Mouse (Mus musculus) liver, embryonic 14.5 days (tissue): ENCODE measurements around the gene Serpina3n. TPM values are rescaled to one million over a fixed set of nuclear protein-coding genes. Genes with fewer than 3 reads are reported as not detected.
"Not testable (repeated sequence)": the region's sequence is repeated elsewhere in the genome, so short reads cannot be mapped to it uniquely, and the experiment has no call there.

ENCODE experiments used
- ATAC-seq: fragments of 200-750 bp; cut with Nextera tagmentation; 2 replicates; pipeline ENCODE4 v1.8.0; 2017; ENCODE audit warnings: moderate number of reproducible peaks, mild to moderate bottlenecking, moderate library complexity; ENCODE audit not compliant: insufficient read depth
- DNase-seq, 3 experiments: peaks; one replicate each; pipeline ENCODE4 v3.0.0-alpha.2; 2012 to 2013; ENCODE audit warnings: low read depth in 3 of 3, low spot score in 3 of 3
- H3K27ac ChIP-seq: fragments of 300-500 bp; sonication (generic); 2 replicates; pipeline ENCODE4 v1.5.1; 2014; ENCODE audit warnings: moderate library complexity, mild to moderate bottlenecking, control low read depth, inconsistent platforms
- H3K27me3 ChIP-seq: fragments of 300-500 bp; sonication (generic); 2 replicates; pipeline ENCODE4 v1.6.1; 2014; ENCODE audit warnings: mild to moderate bottlenecking, low read length, moderate library complexity; ENCODE audit not compliant: control insufficient read depth, insufficient read depth
- H3K36me3 ChIP-seq: fragments of 300-500 bp; sonication (generic); replicated peaks from 2 replicates; pipeline ENCODE4 v1.6.1; 2014; ENCODE audit warnings: low read depth; ENCODE audit not compliant: control insufficient read depth, insufficient read depth
- H3K4me1 ChIP-seq, 2 experiments: fragments of 200-500 bp in 1 of 2; fragments of 300-500 bp in 1 of 2; sonication (generic) in 1 of 2; replicated peaks; 2 replicates each; pipeline ENCODE4 v1.6.1; 2012 to 2014; ENCODE audit warnings: antibody characterized with exemption in 1 of 2, inconsistent platforms in 1 of 2, low read length in 1 of 2; ENCODE audit not compliant: control insufficient read depth in 2 of 2, insufficient read depth in 2 of 2
- H3K4me2 ChIP-seq: fragments of 300-500 bp; sonication (generic); 2 replicates; pipeline ENCODE4 v1.6.1; 2014; ENCODE audit warnings: low read depth, mild to moderate bottlenecking, control low read depth, moderate library complexity
- H3K4me3 ChIP-seq, 2 experiments: fragments of 200-500 bp in 1 of 2; fragments of 300-500 bp in 1 of 2; sonication (generic) in 1 of 2; 2 replicates each; pipeline ENCODE4 v1.5.1; 2012 to 2014; ENCODE audit warnings: low read depth in 2 of 2, low read length in 2 of 2, mild to moderate bottlenecking in 2 of 2, control low read depth in 1 of 2, inconsistent platforms in 1 of 2, moderate library complexity in 1 of 2; ENCODE audit not compliant: insufficient read depth in 1 of 2
- H3K9ac ChIP-seq: fragments of 300-500 bp; sonication (generic); replicated peaks from 2 replicates; pipeline ENCODE4 v1.6.1; 2014; ENCODE audit warnings: mild to moderate bottlenecking, control low read depth, moderate library complexity
- H3K9me3 ChIP-seq: fragments of 300-500 bp; sonication (generic); 2 replicates; pipeline ENCODE4 v1.6.1; 2016; ENCODE audit warnings: low read length, mixed read lengths; ENCODE audit not compliant: control insufficient read depth
- CTCF ChIP-seq: IDR thresholded peaks from 2 replicates; pipeline ENCODE4 v1.5.1; 2016; ENCODE audit warnings: antibody characterized with exemption, low read depth, control low read depth
- EP300 ChIP-seq: IDR thresholded peaks from 2 replicates; pipeline ENCODE4 v1.6.1; 2016; ENCODE audit warnings: antibody characterized with exemption, low read depth
- WGBS: fragments of 180-500 bp; shearing (Covaris S2); extraction: QIAGEN DNeasy Blood & Tissue Kit; methylation state at CpG from one replicate; pipeline ENCODE4 v1.1.7; 2014; ENCODE audit not compliant: insufficient replicate concordance; 5-methylcytosine and 5-hydroxymethylcytosine counted together
- polyA plus RNA-seq, 2 experiments: library from polyadenylated mRNA; depleted of rRNA in 1 of 2; stranded (reverse) in 1 of 2; unstranded in 1 of 2; fragments of >200 nt; fragmentation: Nextera tagmentation in 1 of 2; extraction: Ambion mirVana in 1 of 2; gene quantifications; 2 replicates each; pipeline versions ENCODE4 v1.2.1 to v1.2.3; 2012 to 2014

Serpina3n gene
- polyA plus RNA-seq (2012; rRNA removed) (0.51 and 0.60 TPM in 2 replicates), polyA plus RNA-seq (2014; fragmentation: Nextera tagmentation; extraction: Ambion mirVana) (0.19 and 0.89 TPM in 2 replicates)

GRCm38 (mm10) chr12:104406454-104406885, at the start of gene Serpina3n:
Gene Serpina3n (plus strand): TSS chr12:104406729.
- H3K4me2 ChIP-seq, result no peak within 1 kb of the TSS
- no peak within 1 kb of the TSS for H3K9ac ChIP-seq
- H3K27me3 ChIP-seq, result no peaks in the 10 kb centered on the region
- ATAC-seq (no peak), DNase-seq (no peak)
- H3K9me3 ChIP-seq, result no peaks in the 10 kb centered on the region
- H3K27ac ChIP-seq, result no peak within 1 kb of the TSS
- WGBS, result 49% methylated on average over 4 of the region's 4 CpGs
- H3K4me1 ChIP-seq, result 0 out of 4 replicates have a peak, but pooled peaks cover 0 to 2% of the 10 kb centered on the region in 2 experiments
- TF ChIP-seq CTCF (no peak), EP300 (no peak)
- H3K4me3 ChIP-seq, result no peak within 1 kb of the TSS
- H3K36me3 ChIP-seq, result no peaks in the 10 kb centered on the region

- Histone ChIP-seq H3K27me3 (no peaks in the 10 kb centered on the region), H3K36me3 (no peaks in the 10 kb centered on the region), H3K4me2 (no peak overlapping the region), H3K9ac (no peak overlapping the region), H3K27ac (no peak overlapping the region), H3K4me3 (no peak overlapping the region), H3K9me3 (no peaks in the 10 kb centered on the region), H3K4me1 (no peaks in the 10 kb centered on the region)
- TF ChIP-seq CTCF (no peak), EP300 (no peak)
- no peak for DNase-seq
- WGBS, result 66% methylated on average over 3 of the region's 3 CpGs
- ATAC-seq, result no peak
Measured at GRCm38 (mm10) chr12:104369986-104370385, 36.5 kb upstream of the Serpina3n start.

GRCm38 (mm10) chr12:104377179-104377578, 29.4 kb upstream of the Serpina3n start:
- H3K36me3 ChIP-seq, H3K9ac ChIP-seq, H3K27ac ChIP-seq, ATAC-seq, H3K4me2 ChIP-seq, H3K4me3 ChIP-seq, DNase-seq, H3K9me3 ChIP-seq, H3K4me1 ChIP-seq, H3K27me3 ChIP-seq: not testable (repeated sequence)
- WGBS, result 65% methylated on average over 5 of the region's 5 CpGs

DNA sequence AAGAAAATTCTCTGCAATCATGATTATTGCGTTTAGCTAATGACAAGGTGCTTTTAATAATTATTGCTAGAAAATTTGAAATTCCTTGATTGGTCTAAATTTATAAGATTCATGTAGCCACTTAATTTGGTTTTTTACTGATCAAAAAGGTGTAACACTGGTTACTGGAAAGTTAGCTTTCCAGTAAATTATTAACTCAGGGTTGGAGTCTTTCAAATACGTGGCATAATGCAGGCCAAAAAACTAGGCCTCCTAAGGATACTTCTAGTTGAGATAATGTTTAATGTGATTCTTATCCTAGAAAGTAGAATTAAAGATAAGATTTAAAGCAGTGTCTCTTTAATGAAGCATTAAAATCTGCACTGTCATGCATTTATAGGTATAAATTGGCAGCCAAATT, 28.2 kb upstream of the Serpina3n start:
- ATAC-seq, H3K4me3 ChIP-seq, H3K4me2 ChIP-seq, H3K36me3 ChIP-seq, H3K27me3 ChIP-seq, H3K9me3 ChIP-seq, H3K9ac ChIP-seq, H3K27ac ChIP-seq, DNase-seq, H3K4me1 ChIP-seq: not testable (repeated sequence)
- 57% methylated on average over 2 of the region's 2 CpGs for WGBS

- not testable (repeated sequence) for H3K27ac ChIP-seq, H3K9ac ChIP-seq, H3K27me3 ChIP-seq, H3K36me3 ChIP-seq, H3K9me3 ChIP-seq, H3K4me1 ChIP-seq, H3K4me2 ChIP-seq, DNase-seq, H3K4me3 ChIP-seq, ATAC-seq
- WGBS, result 53% methylated on average over 5 of the region's 5 CpGs
Measured at GRCm38 (mm10) chr12:104378815-104379214, 27.7 kb upstream of the Serpina3n start.

- DNase-seq, result no peak
- H3K27me3 ChIP-seq, result no peaks in the 10 kb centered on the region
- no peaks in the 10 kb centered on the region for H3K9me3 ChIP-seq
- no peak for TF ChIP-seq EP300
- no peak for TF ChIP-seq CTCF
- no peak for ATAC-seq
- WGBS, result 76% methylated on average over 11 of the region's 11 CpGs
- H3K27ac ChIP-seq, result no peak overlapping the region
- H3K4me3 ChIP-seq, result no peak overlapping the region
- no peak overlapping the region for H3K4me2 ChIP-seq
- no peak overlapping the region for H3K9ac ChIP-seq
- H3K4me1 ChIP-seq, result no peaks in the 10 kb centered on the region
- no peaks in the 10 kb centered on the region for H3K36me3 ChIP-seq
Measured at GRCm38 (mm10) chr12:104379856-104380255, 26.7 kb upstream of the Serpina3n start.

DNA sequence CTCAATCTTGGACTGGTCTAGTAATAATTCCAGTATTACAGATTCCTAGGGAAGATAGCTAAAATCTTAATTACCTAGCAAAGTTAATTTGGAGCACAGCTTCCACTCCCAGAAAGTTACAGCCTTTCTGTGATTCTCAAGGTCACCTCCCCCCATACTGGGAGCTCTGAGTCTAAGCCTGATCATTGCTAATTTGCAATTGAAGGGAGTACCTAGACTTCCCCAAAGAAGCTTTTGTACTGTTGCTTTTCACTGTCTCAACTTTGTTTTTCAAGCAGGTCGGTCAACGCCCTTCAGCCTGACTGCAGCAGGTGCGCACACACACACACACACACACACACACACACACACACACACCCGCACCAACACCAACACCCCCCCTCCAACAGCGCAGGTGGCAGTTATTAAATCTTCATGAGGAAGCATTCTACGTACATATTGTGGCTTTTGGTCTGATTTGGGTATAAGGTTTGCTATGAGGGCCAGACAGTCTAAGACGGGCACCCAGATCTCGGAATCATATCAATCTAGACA, 25.4 kb upstream of the Serpina3n start:
- not testable (repeated sequence) for DNase-seq, H3K27me3 ChIP-seq, H3K4me1 ChIP-seq, H3K9ac ChIP-seq, H3K4me3 ChIP-seq, H3K9me3 ChIP-seq, ATAC-seq, H3K27ac ChIP-seq, H3K36me3 ChIP-seq, H3K4me2 ChIP-seq
- 70% methylated on average over 8 of the region's 8 CpGs for WGBS

DNA sequence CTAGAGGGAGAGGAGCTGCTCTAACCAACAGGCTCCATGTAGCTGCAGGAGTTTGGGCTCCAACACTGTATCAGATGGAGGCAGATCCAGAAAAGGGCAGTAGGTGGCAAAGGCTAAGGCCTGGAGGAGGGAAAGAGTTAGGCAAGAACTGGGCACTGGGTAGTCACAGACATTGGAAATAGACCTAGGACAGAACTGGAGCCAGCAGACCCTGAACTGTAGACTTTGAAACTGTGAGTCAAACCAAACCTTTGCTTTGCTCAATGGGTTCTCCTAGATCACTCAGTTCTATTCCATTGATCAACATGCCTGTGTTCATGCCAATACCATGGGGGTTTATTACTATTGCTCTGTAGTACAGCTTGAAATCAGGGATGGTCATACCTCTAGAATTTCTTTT, 20.5 kb upstream of the Serpina3n start:
- not testable (repeated sequence) for H3K9me3 ChIP-seq, H3K4me3 ChIP-seq, H3K36me3 ChIP-seq, DNase-seq, ATAC-seq, H3K4me1 ChIP-seq, H3K27ac ChIP-seq, H3K27me3 ChIP-seq, H3K9ac ChIP-seq, H3K4me2 ChIP-seq
